Mouse (Mus musculus): ENCODE measurements around the gene Clec16a.

Gene Clec16a

GRCm38 (mm10) chr16:10672490-10672889, 127.4 kb downstream of the Clec16a start:
- DNase-seq (ENCODE audit: extremely low spot score, low read depth, low spot score), result no peak

GRCm38 (mm10) chr16:10674020-10674419, 128.9 kb downstream of the Clec16a start:
- DNase-seq (ENCODE audit: extremely low spot score, low read depth, low spot score), result no peak

- DNase-seq (ENCODE audit: extremely low spot score, low read depth, low spot score), result no peak
Observed at GRCm38 (mm10) chr16:10674957-10675356, 129.8 kb downstream of the Clec16a start.

- no peak for DNase-seq (ENCODE audit: extremely low spot score, low read depth, low spot score)
Observed at GRCm38 (mm10) chr16:10675612-10676011, 130.5 kb downstream of the Clec16a start.

DNA sequence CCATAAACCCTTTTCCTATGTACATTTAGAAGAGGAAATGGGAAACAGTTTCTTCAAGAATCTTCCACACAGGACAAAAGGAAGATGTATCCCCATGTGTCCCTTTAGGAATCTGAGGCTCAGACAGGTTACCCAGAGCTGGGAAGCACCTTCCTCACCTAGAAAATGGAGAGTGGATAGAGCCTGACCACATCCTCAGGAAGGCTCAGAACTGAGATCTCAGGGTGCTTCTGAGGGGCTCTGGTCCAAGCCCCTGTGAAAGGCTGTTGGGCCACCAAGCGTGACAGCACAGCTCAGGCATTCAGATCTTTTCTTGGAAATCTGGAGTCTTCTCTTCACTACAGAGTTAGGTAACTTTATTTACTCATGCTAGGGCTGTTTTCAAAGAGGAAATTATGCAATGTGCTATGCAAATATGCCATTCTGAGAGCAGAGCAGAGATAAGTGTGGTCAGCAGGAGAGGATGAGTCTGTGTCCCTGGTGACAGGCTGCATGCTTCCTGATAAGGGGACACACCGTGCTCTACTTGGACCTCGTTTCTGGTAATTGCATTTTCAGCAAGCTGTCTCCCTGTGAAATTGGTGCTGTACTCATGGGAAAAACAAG, 131.4 kb downstream of the Clec16a start:
- DNase-seq (ENCODE audit: extremely low spot score, low read depth, low spot score), result no peak

DNA sequence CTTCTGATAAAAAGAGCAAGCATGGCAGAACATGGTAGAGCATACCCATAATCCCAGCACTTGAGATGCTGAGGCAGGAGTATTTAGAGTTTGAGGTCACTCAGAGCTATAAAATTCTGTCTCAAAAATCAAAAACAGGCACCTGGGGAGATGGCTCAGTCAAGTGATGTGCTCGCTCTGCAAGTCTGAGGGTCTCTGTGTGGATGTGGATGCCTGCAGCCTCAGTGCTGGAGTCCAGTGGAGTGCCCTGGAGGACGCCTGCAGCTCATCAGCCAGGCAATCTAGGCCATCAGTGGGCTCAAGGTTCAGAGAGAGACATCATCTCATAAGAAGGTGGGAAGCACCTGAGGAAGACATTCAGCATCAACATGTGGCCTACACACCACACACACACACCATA, 137.4 kb downstream of the Clec16a start:
- no peak for DNase-seq (ENCODE audit: extremely low spot score, low read depth, low spot score)

GRCm38 (mm10) chr16:10683193-10684000, 138.3 kb downstream of the Clec16a start:
- no peak for DNase-seq (ENCODE audit: extremely low spot score, low read depth, low spot score)

DNA sequence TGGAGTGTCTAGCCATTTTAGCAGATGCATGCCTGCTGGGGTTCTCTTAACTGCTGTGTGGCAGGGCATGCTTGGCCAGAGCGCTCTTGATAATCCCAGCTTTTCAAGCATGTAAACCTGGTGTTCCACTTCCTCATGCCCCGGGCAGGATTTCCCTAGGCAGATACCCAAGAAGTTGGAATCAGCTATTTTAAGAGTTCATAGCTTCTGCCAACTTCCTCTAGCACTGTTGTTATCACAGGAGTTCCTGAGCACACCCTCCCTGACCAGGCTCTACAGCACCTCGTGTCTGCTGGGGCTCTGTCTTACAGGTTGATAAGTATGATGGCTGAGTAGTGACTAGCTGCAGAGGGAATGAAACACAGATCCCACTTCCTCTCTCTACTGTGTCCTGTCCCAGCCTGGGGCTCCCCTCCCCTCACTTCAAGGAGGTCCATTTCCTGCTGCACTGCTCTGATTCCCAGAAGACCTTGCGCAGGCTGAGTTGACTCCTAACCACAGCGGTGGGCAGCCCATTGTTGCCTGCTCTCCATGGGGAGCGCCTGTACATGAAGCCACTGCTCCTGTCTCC, 144.7 kb downstream of the Clec16a start:
- DNase-seq (ENCODE audit: extremely low spot score, low read depth, low spot score), result no peak

- no peak for DNase-seq (ENCODE audit: extremely low spot score, low read depth, low spot score)
Observed at GRCm38 (mm10) chr16:10690442-10690841, 145.3 kb downstream of the Clec16a start.

DNA sequence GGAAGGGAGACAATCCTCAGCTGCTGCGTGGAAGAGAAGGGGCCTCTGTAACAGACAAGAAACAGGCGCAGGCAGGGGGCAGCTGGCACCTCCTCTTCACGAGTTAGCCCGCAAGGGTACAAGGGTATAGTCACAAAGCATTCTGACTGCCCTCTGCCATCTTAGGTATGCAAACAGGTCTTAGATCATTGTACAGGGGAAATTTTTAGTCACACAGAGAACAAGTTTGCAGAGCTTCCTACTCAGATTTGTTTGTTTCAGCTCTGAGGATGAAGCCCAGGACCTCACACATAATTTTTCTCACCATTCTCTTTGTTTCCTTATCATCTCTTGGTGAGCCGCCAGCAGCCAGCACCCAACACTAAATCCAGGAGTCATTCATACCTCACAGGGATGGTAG, 146.6 kb downstream of the Clec16a start:
- DNase-seq (ENCODE audit: extremely low spot score, low read depth, low spot score), result no peak

DNA sequence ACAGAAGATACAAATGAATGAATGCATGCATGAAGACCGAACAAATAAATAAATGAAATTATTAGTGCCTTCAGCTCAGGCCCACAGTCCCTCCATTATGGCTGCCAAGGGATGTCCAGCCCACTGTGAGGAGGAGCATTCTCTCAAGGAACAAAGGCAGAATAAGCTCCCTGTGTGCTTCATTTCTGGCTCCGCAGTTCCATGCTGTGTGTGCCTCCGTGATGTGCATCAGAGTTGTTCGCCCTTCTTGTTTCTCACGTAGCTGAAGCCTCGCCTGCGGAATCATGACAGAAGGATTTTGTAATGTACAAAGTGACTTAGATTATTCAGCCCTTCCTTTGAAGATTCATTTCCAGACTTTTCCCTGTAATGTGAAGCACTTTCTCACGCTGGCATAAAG, 147.7 kb downstream of the Clec16a start:
- DNase-seq (ENCODE audit: extremely low spot score, low read depth, low spot score), result no peak

- no peak for DNase-seq (ENCODE audit: extremely low spot score, low read depth, low spot score)
Observed at GRCm38 (mm10) chr16:10693424-10693823, 148.3 kb downstream of the Clec16a start.

- no peak for DNase-seq (ENCODE audit: extremely low spot score, low read depth, low spot score)
Observed at GRCm38 (mm10) chr16:10694414-10694851, 149.3 kb downstream of the Clec16a start.

GRCm38 (mm10) chr16:10697861-10698659, 152.9 kb downstream of the Clec16a start:
- no peak for DNase-seq (ENCODE audit: extremely low spot score, low read depth, low spot score)

GRCm38 (mm10) chr16:10699316-10699715, 154.2 kb downstream of the Clec16a start:
- DNase-seq (ENCODE audit: extremely low spot score, low read depth, low spot score), result no peak

GRCm38 (mm10) chr16:10700160-10700559, 155.0 kb downstream of the Clec16a start:
- no peak for DNase-seq (ENCODE audit: extremely low spot score, low read depth, low spot score)

DNA sequence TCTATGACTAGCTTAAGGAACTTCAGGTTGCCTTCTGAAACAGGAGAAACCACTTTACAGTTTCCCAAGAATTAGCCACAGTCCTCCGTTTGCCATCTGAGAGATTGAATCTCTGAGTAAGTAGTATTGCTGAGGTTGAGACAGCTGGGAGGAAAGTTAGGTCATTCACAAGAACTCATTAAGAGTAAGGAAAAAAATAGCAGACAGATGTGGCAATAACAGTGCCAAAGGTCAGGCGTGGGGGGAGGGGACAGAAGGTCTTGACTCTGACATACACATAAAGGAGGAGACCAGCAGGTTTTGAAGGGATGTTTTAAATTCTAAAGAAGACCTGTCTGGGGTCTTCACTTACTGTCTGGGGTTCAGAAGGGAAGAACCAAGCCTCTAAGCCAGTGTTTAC, 157.3 kb downstream of the Clec16a start:
- DNase-seq (ENCODE audit: extremely low spot score, low read depth, low spot score), result no peak

DNA sequence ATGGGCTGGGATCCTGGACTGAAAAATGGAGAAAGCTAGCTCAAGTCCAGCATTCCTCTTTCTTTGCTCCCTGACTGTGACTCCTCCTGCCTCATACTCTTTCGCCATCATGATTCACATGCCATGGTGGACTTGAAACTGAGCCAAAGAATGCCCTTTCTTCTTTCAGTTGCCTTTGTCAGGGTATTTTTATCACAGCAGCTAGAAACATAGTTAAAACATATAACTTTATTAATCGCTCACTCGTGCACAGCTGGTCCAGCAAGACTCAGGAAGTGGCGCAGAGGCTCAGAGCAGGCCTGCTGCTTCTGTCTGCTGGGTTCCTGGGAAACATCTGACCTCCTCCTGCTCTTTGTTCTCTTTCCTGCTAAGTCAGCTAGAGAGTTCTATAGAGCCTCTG, 158.8 kb downstream of the Clec16a start:
- no peak for DNase-seq (ENCODE audit: extremely low spot score, low read depth, low spot score)

- DNase-seq (ENCODE audit: extremely low spot score, low read depth, low spot score), result no peak
Observed at GRCm38 (mm10) chr16:10705396-10705795, 160.3 kb downstream of the Clec16a start.

GRCm38 (mm10) chr16:10711524-10711923, 166.4 kb downstream of the Clec16a start:
- DNase-seq (ENCODE audit: extremely low spot score, low read depth, low spot score), result no peak

GRCm38 (mm10) chr16:10713041-10713440, 167.9 kb downstream of the Clec16a start:
- DNase-seq (ENCODE audit: extremely low spot score, low read depth, low spot score), result no peak

All from hindlimb bud, embryonic 11.5 days (tissue).